Mouse (Mus musculus): Measurements from ENCODE around the gene Nell1.

The Nell1 gene

DNA sequence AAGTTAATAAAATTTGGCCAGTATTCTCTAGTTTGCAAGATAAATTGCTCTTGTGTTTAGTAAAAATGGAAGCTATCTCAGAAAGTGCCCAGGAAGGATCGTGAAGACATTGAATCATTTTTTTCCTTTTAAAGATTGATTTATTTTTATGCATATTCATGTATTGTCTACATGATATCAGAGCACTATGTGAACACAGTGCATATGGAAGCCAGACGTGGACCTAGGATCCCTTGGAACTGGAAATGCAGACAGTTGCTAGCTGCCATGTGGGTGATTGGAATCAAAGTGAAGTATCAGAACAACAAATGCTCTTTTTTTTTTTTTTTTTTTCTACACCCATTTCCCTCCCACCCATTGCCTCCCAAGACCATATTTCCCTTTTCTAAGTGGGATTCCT is 79.0 kb downstream of the Nell1 start:
- DNase-seq = no peak

DNA sequence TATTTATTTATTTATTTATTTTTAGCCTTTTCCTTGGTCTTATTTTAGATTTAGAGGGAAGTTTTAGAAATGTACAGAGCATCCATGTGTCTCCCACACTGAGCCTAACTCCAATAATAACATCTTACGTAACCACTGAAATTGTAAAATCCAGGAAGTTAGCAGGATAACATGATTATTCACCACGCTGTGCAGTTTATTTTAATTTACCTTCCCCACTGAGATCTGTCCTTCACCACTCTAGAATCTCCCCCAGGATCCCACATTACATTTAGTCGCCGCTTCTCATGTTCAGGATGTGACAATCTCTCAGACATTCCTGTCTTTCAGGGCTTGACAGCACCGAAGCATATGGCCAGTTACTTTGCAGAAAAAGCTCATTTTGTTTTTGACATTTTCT is 119.8 kb downstream of the Nell1 start:
- DNase-seq = no peak

DNA sequence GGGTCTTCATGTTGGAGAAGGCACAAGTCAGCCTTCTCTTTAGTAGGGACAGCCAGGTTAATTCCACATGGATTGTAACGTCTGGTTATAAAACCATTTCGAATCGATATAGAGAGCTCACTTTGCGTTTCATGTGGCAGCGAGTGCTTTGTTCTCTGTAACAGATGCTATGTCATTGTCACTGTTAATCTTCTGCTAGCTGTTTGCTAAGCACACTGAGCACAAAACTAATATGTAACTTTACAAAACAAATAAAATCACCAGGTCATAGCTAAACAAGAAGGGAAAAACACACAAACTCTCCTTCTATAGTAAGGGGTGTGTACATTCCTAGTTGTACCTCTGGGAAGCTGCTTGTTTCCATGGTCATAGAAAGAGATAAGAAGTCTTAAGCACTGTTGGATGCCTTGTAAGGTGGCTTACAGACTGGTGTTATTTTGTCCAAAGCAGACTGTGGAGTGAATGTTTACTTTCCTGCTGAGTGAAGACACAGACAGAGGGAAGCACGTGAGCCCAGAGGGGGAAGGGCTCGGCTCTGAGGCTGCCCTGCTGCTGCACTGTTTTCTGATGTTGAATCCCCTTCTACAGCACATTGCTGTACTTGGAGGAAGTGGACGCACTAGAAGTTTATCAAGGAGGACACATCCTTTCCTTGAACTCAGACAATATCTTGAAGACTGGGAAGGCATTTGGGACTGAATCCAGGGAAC is 131.1 kb downstream of the Nell1 start:
- no peak for DNase-seq

DNA sequence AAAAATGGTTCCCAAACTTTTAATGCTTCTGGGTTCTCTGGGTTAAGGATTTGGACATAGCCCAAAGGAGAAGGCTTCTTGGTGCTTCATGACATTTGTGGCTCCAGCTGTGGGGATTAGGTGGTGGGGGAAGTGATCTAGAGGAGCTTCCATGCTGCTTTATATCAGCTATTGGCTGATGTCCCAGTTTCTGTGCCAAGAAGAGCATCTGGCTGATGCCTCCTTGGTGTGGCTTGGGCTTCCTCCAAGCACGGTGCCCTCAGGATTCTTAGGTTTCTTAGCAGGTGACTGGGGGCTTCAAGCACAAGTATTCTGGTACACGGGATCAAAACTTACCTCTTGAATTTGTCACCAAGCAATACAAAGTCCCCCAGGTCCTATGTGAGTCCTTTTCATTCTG is 132.6 kb downstream of the Nell1 start:
- no peak for DNase-seq

DNA sequence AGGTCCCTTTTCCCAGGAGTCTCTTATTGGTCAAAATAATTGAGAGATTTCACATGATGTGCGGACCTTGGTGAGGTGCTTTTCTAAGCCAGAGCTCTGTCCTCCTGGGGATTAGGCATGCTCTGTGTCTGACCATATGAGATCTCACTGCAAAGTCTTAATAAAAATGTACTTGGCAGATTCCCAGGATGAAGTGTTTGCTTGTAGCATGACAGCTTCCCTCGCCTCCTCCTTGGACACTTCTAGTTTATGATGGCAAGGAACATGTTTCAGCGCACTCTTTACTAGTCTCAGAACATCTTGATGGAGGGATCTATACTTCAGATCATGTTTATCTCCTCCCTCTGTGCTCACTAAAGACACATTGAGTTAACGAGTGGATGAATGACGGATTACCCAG is 143.7 kb downstream of the Nell1 start:
- DNase-seq = no peak

DNA sequence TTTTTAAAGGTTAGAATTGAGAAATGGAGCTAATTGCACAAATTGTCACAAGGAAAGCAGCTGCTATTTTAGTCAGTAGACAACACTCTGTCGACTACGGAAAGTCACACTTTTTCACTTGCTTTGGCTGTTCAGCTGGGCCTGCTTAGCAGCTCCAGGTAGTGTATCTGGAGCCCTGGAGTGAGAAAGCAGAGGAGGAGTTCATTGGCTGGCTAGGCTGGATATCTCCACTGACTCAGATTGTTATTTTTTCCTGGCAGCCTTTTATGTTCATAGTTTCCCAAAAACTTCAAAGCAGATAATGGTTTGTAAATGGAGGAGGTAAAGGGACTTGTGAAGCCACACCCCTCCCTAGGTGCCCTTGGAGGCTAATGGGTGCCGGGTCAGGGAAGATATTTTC is 163.0 kb downstream of the Nell1 start:
- DNase-seq = no peak

DNA sequence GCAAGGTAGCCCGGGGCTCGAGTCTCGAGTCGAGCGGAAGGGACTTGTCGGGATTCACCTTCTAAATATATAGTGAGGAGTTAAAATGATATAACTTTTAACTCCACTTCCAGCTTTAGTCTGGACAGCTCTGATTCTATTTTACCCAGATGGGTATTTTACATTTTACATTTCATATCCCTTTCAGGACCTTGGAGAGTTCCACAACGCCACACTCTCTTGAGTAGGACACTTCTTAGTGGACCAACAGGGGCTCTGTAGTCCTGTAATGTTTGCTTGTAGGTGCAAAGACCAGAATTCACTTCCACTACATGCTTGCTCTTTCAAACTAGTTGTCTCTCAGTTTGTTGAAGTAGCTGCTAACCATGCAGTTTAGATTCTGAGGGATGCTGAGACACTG is 174.7 kb downstream of the Nell1 start:
- DNase-seq = no peak

DNA sequence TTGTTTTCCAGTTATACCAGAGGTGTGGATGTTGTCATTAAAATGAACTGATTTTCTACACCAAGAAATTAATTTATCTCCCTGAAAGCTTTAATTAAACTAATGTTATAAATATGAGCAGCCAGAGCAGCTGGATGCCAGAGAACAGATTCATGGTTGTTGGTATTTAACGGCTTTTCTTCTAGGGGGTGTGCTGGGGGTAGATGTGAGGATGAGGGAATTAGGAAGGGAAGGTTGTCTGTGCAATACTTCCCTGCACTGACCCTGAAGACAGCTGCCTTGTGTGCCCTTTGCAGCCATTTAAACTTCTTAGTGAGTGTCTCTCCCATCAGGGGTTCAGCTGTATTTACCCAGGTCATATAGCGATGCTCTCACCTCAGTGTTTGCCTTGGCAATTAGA is 176.2 kb downstream of the Nell1 start:
- DNase-seq = no peak

DNA sequence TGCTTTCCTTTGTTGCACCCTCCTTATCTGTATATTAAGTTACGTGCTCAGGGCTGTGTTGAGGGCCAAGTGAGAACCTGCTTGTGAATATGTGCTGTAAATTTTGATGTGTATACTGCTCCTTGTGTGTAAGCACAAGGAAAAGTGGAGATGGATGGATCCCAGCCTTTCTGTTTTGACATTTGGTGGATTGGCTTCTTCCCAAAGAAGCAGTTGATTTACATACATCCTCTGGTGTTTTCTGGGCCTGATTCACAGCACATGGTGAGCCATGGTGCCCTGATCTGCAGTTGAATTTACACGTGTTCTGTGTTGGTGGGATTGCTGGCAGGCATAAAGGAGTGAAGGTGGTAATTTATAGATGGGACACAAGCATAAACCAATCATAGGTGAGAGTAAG is 179.0 kb downstream of the Nell1 start:
- no peak for DNase-seq

DNA sequence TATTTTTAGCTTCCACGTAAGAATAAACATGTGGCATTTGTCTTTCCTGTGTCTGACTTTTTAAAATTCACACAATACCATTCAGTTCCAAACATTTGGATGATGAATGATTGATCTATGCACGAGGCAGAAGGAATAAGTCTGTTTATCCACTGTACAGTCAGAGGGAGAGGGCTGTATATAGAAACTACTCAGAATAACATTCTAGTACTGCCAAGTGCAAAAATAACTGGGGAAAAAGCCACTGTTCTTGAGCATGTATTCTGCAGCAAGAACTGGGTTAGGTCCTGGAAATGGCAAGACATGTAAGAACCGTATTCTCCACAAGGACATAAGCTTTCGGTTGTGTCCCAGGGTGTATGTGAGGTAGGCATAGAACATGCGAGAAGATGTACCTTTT is 187.9 kb downstream of the Nell1 start:
- no peak for DNase-seq

DNA sequence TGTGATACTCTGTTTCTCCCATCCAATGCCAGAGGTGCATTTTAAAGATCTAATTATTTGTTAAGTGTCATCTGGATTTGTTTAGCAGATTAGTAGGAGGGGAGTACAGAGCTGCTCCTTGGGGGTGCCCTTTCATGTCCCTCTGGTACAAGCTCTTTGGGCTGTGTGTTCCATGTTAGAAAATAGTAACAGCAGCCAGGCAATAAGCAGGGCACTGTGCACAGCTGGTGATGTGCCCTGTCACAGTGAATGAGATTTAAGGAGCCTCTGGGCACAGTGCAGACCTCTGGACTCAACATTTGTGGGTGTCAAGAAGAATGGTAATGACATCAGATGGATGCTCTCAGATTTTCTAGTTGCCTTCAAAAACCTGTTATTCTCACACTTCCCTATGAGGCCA is 194.1 kb downstream of the Nell1 start:
- no peak for DNase-seq

DNA sequence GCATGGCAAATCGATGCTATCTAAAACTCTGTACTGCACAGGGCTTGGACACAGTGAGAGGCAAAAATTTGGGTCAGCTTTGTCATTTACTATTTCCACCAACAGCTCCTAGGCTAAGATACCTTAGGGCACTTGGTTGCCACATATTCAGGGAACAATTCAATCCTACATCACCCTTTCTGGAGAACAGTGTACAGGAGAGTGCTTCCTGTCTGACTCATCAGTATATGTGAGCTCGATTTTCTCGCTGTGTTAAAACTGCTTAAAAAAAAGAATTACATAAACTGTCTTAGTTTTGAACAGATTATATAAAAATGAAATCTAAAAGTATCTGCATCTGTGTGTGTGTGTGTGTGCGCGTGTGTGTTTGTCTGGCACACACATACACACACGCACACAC is 211.6 kb downstream of the Nell1 start:
- no peak for DNase-seq

DNA sequence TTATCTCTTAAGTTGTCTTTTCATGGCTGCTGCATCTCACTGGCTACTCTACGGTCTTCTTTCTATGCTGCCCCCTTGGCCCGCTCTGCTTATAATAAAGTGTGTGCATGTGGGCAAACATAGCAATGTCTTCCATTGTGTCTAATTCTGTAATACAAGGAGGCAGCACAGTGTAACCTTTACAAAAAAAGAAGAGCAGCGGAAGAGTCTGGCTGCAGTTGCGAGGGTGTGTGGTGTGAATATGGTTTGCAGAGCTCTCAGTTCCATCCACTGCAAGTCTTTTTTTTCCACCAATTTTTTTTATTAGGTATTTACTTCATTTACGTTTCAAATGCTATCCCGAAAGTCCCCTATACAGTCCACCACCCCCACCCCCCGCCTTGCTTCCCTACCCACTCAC is 219.3 kb downstream of the Nell1 start:
- no peak for DNase-seq

DNA sequence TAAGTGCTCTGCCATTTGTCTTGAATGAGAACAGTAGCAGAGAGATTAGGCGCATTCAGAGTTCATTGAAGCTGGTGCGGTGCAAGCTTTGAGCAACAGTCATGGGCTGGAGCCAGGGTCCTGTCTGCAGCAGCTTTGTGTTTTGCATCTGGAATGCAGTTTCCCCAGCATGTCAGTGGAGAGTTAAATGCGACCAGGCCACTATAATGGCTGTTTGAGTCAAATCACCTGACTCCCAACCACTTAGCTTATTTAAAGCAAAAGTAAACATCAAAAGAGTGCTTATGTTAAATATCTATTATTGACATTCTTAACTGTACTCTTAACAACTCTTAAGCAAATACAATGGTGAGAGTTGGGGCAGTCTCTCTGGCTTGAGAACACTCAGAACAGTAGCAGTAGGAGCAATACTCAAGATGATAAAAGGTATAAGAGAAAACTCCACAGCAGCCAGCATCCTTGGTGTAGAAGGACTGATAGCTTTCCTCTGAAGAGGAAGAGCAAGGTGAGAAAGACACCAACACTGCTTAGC is 220.5 kb downstream of the Nell1 start:
- DNase-seq = no peak

DNA sequence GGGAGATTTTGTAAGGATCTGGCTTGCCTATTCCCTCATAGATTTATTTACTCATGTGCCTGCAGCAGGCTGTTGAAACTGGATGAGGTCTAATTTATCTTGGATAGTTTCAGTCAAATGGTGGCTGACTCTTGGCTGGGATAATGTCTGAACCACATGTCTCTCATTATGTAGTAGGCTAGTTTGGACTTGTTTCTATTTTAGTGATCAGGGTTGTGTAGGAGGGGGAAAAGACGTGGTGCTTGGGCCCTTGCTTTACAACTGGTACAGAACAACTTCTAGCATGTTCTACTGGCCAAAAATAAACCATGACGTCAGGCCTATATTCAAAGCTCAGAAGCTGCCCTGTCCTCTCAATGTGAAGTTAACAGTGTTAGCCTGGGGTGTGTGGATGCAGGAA is 230.6 kb downstream of the Nell1 start:
- DNase-seq = no peak

DNA sequence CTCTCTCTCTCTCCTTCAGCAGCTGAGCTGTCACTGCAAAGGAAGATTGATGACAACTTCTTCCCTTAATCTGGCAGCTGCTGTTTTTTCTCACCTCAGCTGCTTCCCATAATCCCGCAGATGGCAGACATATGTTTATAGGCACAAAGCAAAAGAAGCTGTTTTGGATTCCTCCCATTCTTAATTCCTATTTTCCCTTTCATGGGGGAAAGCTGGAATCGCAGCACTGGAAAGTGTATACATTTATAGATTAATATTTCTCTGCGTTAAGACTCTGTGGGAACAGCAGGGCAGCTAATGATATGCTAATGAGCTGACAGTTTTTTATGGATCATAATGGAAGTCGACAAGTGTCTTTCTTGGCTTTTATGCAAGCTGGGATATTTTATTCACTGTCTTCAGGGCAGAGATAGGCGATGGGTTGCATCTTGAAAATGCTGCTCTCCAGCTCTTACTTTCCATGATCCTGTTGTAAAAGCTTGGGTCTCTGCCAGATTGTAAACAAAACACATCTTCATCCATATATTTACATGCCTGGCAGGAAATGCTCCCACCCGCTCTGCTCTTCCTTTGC is 236.1 kb downstream of the Nell1 start:
- DNase-seq = no peak

DNA sequence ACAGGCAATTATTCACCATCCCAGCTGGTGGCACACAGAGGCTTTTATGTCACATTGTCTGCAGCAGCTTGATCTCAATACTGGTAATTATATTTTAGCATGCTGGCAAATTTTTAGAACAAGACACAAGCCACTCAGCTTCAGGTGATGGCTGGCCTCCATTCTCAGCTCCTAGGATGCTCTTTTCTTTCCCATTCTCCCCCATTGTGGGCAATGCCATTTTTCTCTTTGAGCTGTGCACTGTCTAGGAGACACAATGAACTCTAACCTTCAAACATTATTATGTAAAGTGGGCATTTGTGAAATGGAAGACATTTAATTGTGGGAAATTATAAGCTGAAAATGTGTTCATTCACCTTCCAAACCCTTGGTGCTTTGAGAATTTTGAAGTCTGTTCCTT is 247.2 kb downstream of the Nell1 start:
- no peak for DNase-seq

DNA sequence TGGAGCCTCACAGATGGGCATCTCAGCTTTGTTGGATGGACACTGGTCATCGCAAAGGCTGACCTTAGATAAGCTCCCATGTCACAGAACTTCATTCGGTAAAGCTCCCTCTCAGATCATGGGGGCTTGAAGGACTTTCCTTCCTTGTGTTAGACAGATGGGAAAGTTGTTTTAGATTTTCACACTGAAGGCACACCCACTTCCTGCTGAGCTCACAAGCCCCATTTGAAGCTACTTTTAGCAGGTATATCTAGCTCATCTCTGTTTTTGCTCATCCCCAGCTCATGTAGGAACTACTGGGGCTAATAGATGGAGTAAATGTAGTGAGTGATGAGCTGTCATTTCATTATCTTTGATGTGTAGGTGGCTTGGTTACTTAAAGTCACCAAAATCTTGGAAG is 252.0 kb downstream of the Nell1 start:
- DNase-seq = no peak

DNA sequence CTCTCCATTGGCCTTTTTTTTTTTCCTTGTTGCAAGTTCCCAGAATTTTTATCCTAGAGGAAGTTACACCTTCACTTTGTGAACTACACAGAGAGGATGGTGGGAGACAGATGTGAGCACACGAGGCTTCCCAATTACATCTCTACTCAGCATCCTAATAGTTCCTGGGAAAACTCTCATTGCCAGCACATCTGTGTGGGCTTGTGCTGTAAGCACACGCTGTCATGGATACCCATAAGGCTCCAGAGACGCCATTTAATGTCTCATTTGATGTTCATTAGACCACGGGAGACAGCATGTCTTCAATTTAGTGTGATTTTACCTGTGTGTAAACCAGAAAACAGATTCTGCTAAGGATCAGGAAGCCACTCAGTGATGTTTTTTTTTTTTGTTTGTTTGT is 253.6 kb downstream of the Nell1 start:
- no peak for DNase-seq

DNA sequence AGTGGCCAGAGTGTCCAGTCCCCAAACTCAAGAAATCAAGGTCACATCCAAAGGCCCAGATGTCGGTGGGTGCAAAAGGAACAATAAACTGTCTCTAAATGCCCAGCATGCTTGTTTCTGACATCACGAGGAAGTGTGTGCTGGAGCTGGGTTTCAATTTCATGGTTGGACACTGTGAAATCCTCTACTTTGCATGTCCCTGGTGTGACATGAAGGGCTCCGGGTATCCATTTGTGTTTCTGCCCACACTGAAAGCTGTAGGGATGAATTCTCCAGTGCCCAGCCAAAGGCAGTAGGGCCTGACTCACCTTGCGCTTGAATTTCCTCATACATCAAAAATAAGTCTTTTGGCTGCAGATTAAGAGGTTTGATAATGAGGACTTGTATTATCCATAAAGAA is 266.5 kb downstream of the Nell1 start:
- DNase-seq = no peak

DNA sequence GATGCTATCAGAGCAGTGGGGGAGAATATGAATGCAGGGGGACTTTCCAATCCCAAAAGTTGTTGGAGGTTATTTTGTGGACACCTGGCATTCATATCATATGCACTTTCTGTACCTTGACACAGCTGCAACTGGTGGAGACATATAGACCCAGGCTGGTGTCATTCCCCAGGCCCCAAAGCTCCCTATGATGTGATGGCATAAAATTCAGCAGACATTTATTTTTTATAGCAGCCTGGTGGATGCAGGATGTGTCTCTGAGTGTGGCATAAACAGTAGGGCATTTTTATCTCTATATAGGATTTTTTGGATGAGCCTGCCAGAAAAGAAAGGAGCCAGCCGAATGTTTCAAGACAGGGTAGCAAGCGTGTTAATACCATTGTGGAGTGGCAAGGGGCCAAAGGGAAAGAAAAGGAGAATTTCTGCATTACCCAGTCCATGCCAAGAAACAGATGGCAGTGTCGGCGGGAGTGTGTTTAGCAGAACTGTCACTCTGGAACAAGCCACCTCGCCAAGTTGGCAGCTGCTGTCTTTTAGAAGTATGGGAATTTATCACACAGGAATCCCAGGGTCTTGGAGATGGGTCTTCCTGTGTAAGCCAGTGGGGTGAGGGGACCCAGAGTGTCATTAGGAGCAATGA is 267.1 kb downstream of the Nell1 start:
- peak; percentile 80 for DNase-seq

DNA sequence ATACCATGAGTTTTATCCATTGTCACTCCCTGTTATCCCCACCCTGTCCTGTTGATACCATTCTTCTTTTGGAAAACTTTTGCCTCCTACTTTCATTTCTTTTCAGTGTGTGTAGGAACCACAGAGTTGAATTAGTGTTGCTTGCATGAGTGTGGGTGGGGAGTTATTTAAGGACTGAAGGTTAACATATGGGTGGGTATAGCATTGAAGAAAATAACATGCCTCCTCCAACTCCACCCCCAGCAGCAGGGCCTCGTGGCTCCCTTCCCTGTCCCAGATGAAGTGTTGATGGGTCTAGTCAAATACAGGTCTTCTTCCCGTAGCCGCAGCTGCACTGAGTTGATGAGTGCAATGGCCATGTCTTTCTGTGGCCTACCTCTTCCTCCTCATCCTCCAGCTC is 278.5 kb downstream of the Nell1 start:
- DNase-seq = no peak

DNA sequence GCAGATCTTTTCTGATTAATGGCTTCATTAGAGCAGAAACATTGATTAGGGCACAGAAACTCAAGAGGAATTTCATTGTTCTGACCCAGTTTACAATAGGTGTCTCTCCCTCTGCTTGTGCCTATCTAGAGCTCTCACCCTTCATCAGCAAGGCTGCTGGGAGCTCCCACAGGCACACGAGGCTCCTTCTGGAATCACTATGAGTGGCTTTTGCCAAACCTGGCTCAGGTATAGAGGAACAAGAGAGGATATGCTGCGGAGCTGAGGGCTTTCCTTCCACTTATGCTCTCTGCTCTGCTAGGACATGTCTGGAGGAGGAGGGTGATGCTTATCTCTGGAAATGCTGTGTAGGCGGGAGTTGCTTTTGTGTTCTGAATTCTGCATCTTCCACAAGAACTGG is 285.4 kb downstream of the Nell1 start:
- no peak for DNase-seq

DNA sequence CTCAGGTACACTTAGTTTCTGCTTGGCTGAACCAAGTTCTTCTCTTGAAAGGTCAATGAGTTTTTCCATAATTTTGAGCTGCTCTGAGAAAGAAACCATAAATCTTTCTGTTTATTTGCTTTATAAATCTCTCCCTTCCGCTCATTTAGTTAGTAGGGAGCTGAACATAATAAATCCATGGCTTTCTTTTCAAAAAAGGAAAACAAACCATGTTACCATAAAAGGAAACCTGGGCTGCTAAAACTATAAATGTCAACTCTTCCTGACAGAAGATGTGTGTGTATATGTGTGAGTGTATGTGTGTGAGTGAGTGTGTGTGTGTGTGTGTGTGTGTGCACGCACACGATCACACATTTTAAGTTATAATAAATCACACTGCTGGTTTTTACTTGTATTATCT is 320.8 kb downstream of the Nell1 start:
- no peak for DNase-seq

DNA sequence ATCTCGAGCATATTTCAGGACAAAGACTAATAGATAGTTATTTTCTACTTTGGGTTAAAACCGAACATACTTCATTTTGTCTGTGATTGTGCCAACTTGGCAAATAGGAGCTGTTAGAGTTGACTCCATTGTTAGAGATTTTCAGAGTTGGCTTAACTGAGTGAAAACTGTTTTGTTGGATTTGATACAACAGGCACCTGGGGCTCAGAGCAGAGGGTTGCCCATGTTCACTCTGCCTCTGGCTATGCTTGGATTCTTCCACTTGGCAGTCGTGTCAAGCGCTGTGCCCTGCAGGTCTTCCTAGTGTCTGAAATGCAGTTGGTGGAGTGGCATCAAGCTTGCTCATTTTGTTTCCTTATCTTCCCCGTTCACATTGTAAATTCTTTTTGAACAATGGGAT is 363.6 kb downstream of the Nell1 start:
- DNase-seq = no peak

Data from right cerebral cortex, postnatal 14 days (tissue).